Mouse (Mus musculus): ENCODE results near the gene Baz2b.

- no peak for TF ChIP-seq FLI1 (IDR thresholded peaks at IDR 0.05; ENCODE audit: low read length)
- no peak for TF ChIP-seq GATA1 (IDR thresholded peaks at IDR 0.05; ENCODE audit: borderline replicate concordance, low read length)
Measured at GRCm38 (mm10) chr2:60065415-60065814, 144.2 kb downstream of the Baz2b start.

Data from megakaryocyte, embryonic 14.5 days (primary cell).